Mouse (Mus musculus) embryonic stem cell, embryonic (primary cell): ENCODE measurements at regions not wholly inside any gene's neighbourhood (a gene's known extent, or its start where the extent isn't known, plus 50 kb on each side); places are given as distances from the start of the nearest gene placed in this dataset.

ENCODE experiments used
- CTCF ChIA-PET, 4 experiments: fragments of 300-600 bp in 2 of 4; fragments of 350-600 bp in 2 of 4; sonication (Branson Sonifier 250); formaldehyde crosslinking; loops; one replicate each; lab custom pipeline; 2022; ENCODE audit warnings: inconsistent platforms in 2 of 4; lab: Charles Lee
- POLR2A ChIA-PET, 4 experiments: fragments of 300-600 bp in 2 of 4; fragments of 350-600 bp in 2 of 4; sonication (Branson Sonifier 250); formaldehyde crosslinking; loops; one replicate each; lab custom pipeline; 2022; ENCODE audit warnings: antibody characterized with exemption in 4 of 4, inconsistent platforms in 1 of 4; lab: Charles Lee

- CTCF ChIA-PET = no interaction called here
- POLR2A ChIA-PET = no interaction called here
Measured at GRCm38 (mm10) chr16:79718230-79718629, 627.3 kb upstream of the Tmprss15 start.

- ChIA-PET CTCF (interaction anchor here in 1 of 4 experiments (0.7 kb wide), 1 partner anchor 18 kb away, joined by 3 read pairs; no protein-coding TSS in a partner anchor), POLR2A (no interaction called here)
Measured at GRCm38 (mm10) chr16:79692444-79692843, 601.5 kb upstream of the Tmprss15 start.

- ChIA-PET CTCF (no interaction called here), POLR2A (no interaction called here)
Measured at GRCm38 (mm10) chr16:79651162-79651741, 560.4 kb upstream of the Tmprss15 start.

- ChIA-PET CTCF (no interaction called here), POLR2A (interaction anchor here in 1 of 4 experiments (0.7 kb wide), 1 partner anchor 693 kb away, joined by 3 read pairs; no protein-coding TSS in a partner anchor)
Measured at GRCm38 (mm10) chr16:79640898-79641297, 550.0 kb upstream of the Tmprss15 start.

- CTCF ChIA-PET = no interaction called here
- POLR2A ChIA-PET = no interaction called here
Measured at GRCm38 (mm10) chr16:79627139-79627538, 536.2 kb upstream of the Tmprss15 start.

GRCm38 (mm10) chr16:79611002-79611401 is 520.1 kb upstream of the Tmprss15 start:
- CTCF ChIA-PET = no interaction called here
- POLR2A ChIA-PET = no interaction called here

- ChIA-PET CTCF (no interaction called here), POLR2A (no interaction called here)
Measured at GRCm38 (mm10) chr16:79590891-79591290, 500.0 kb upstream of the Tmprss15 start.

- ChIA-PET CTCF (interaction anchor here in 1 of 4 experiments (0.6 kb wide), 1 partner anchor 1095 kb away, joined by 3 read pairs; no protein-coding TSS in a partner anchor), POLR2A (no interaction called here)
Measured at GRCm38 (mm10) chr16:79585745-79586144, 494.8 kb upstream of the Tmprss15 start.

GRCm38 (mm10) chr16:79570867-79571266 is 480.0 kb upstream of the Tmprss15 start:
- ChIA-PET POLR2A (no interaction called here), CTCF (no interaction called here)

GRCm38 (mm10) chr16:79534370-79534769 is 443.5 kb upstream of the Tmprss15 start:
- ChIA-PET POLR2A (no interaction called here), CTCF (interaction anchor here in 2 of 4 experiments (0.6 to 0.7 kb wide), 4 partner anchors 24 to 238 kb away, joined by 3 to 4 read pairs (median 4); no protein-coding TSS in a partner anchor)

- CTCF ChIA-PET = no interaction called here
- POLR2A ChIA-PET = no interaction called here
Measured at GRCm38 (mm10) chr16:79492493-79492892, 401.6 kb upstream of the Tmprss15 start.

- POLR2A ChIA-PET = no interaction called here
- CTCF ChIA-PET = no interaction called here
Measured at GRCm38 (mm10) chr16:79450871-79451270, 360.0 kb upstream of the Tmprss15 start.

GRCm38 (mm10) chr16:79449732-79450131 is 358.8 kb upstream of the Tmprss15 start:
- POLR2A ChIA-PET = no interaction called here
- CTCF ChIA-PET = no interaction called here

- ChIA-PET POLR2A (no interaction called here), CTCF (no interaction called here)
Measured at GRCm38 (mm10) chr16:79407385-79407784, 316.5 kb upstream of the Tmprss15 start.

GRCm38 (mm10) chr16:79406216-79406615 is 315.3 kb upstream of the Tmprss15 start:
- ChIA-PET CTCF (no interaction called here), POLR2A (no interaction called here)

GRCm38 (mm10) chr16:79404064-79404463 is 313.2 kb upstream of the Tmprss15 start:
- ChIA-PET POLR2A (no interaction called here), CTCF (no interaction called here)

GRCm38 (mm10) chr16:79400100-79400499 is 309.2 kb upstream of the Tmprss15 start:
- ChIA-PET POLR2A (no interaction called here), CTCF (no interaction called here)

- POLR2A ChIA-PET = no interaction called here
- CTCF ChIA-PET = no interaction called here
Measured at GRCm38 (mm10) chr16:79398476-79398875, 307.6 kb upstream of the Tmprss15 start.

- ChIA-PET POLR2A (no interaction called here), CTCF (no interaction called here)
Measured at GRCm38 (mm10) chr16:79394425-79394824, 303.5 kb upstream of the Tmprss15 start.

- CTCF ChIA-PET = no interaction called here
Measured at GRCm38 (mm10) chr16:79386421-79386820, 295.5 kb upstream of the Tmprss15 start.

GRCm38 (mm10) chr16:79350127-79350526 is 259.2 kb upstream of the Tmprss15 start:
- CTCF ChIA-PET = interaction anchor here in 2 of 4 experiments (0.6 kb wide), 2 partner anchors 201 to 678 kb away, joined by 3 to 9 read pairs; no protein-coding TSS in a partner anchor
- POLR2A ChIA-PET = no interaction called here

More at GRCm38 (mm10) chr16:79386421-79386820, 295.5 kb upstream of the Tmprss15 start:
- POLR2A ChIA-PET = no interaction called here
